Mouse (Mus musculus) heart, adult 10 weeks (tissue): ENCODE data around the gene Jakmip3. TPM values are rescaled to one million over a fixed set of nuclear protein-coding genes. Genes with fewer than 3 reads are reported as not detected.

Experiments
- polyA plus RNA-seq: library from polyadenylated mRNA; stranded (reverse); fragments of 350-450 nt; fragmentation: Illumina TruSeq; extraction: RNeasy Lipid Tissue Mini Kit (QIAGEN cat#74804); gene quantifications from one replicate; pipeline ENCODE4 v1.2.3, GENCODE M21; 2014; ENCODE audit warnings: low read depth, low replicate concordance

Jakmip3 gene
- polyA plus RNA-seq = 0.24 TPM

DNA sequence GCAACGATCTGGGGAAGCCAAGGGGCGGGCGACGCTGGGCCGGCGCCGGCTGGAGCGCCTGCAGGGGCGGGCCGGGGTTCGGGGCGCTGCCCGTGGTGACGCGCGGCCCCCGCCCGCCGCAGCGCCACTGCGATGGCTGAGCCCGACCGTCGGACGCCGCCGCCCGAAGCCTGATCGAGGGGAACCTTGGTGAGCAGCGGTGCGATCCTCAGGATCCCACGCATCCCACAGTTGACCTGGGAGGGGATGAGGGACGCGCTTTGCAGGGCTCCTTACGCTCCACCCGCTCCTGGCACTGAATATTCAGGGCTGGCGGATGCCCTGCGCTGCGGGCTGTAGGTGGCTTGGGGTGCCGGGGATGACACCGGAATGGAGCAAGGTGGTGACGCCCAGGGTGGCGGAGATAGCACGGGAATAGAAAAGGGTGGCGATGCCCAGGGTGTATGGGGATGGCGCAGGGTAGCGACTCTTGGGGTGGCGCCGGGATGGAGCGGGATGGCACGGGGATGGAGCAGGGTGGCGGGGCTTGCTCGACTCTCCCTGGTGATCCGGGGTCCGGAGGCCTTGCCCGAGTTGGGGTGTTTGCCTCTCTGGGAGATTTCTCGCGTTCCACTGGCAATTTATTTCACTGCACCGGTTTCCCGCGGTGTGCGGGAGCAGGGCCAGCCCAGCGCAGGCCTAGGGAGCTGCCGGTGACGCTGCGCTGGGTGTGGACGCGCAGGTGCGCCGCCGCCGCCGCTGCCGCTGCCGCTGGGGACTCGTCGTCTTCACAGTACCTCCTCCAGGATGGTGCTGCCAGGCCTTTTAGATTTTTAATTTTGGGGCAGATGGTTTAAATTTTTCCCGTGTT lies at the start of gene Jakmip3:
Gene Jakmip3, plus strand, starts transcription at position 119 of the 850 bp plus-strand sequence.

DNA sequence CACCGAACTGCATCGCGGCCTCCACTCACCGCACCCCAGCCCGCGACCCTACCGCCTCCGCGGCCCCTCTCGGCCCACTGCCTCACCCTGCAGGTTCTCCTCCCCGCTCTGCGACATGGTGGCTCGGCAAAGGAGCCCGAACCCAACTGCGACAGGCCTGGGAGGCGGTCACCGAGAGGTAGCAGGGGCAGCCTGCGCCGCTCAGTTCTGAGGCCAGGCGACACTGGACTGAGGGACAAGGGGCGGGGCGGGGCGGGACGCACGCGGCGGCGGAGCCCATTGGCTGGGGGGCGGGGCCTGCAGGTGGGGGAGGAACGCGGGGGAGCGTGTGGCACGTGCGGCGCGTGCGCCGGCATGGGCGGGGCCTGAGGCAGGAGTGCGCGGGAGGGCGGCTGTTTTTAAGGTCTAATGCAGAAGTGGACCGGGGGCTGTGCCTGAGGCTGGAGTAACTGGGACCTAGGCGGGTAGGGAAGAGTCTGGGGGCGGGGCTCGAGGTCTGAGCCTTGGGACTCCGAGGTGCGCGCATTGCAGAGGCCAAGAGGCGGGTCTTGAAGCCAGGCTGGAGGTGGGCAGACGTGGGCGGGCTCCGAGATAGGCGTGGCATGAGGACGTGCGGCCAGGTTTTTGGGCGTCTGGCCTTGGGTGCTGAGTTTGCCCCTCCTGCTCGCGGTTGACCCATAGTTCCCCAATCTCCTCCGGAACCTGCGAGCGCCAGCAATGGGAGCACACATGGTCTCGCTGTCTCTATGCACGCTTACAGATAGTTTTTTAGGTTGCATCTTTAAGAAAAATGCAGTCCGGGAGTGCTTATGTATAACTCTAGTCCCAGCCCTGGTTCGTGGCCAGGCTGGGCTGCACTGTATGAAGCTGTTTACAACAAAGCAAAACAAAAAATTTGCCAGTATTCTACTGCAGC lies 31.0 kb upstream of the Jakmip3 start, which contains the start of gene Bnip3:
Gene Bnip3, minus strand, starts transcription at position 243 of the 916 bp plus-strand sequence.

DNA sequence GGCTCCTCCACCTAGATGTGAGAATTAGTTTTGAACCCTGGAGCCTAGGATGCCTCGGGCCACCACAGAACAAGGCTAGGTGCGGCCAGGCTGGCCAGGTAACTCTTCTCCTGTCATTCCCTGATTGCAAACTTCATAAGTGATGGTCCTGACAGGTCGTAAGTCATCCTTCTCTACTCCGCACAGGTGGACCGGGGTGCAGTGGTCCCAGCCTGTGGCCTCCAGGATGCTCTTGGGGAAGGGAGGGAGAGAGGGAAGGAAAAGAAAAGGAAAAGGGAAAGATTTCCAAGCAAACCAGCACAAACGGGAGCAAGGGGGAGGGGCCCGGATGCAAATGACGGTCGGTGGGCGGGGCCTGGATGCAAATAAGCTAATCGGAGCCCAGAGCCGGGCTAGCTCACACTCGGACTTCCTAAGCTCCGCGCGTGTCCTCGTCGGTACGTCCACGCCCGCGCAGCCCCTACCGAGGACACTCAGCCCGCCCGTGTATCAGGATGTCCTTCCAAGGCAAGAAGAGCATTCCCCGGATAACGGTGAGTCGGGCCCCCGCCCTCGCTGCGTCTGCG lies 145.2 kb downstream of the Jakmip3 start, which contains the start of gene Dpysl4:
Gene Dpysl4, plus strand, starts transcription at position 373 of the 566 bp plus-strand sequence.

Other genes starting within 250 kb of the Jakmip3 start
- 38.2 TPM for gene Ppp2r2d, start 94.7 kb upstream of the Jakmip3 start, polyA plus RNA-seq
- gene Mapk1ip1, start 94.5 kb upstream of the Jakmip3 start, polyA plus RNA-seq = 41.7 TPM
- 336 TPM for gene Bnip3, start 31.2 kb upstream of the Jakmip3 start, polyA plus RNA-seq
- 5.2 TPM for gene Dpysl4, start 145.3 kb downstream of the Jakmip3 start, polyA plus RNA-seq